Mouse (Mus musculus) lung, embryonic 14.5 days (tissue): Measurements from ENCODE around the gene Snx7. TPM values are rescaled to one million over a fixed set of nuclear protein-coding genes. Genes with fewer than 3 reads are reported as not detected.

Experiments used
- ATAC-seq: fragments of 200-750 bp; cut with Nextera tagmentation; 2 replicates; pipeline ENCODE4 v1.8.0; 2017; ENCODE audit warnings: mild to moderate bottlenecking, moderate TSS enrichment, moderate library complexity; ENCODE audit not compliant: insufficient read depth
- DNase-seq: peaks from one replicate; pipeline ENCODE4 v3.0.0-alpha.2; 2015
- H3K27ac ChIP-seq: fragments of 300-500 bp; sonication (generic); 2 replicates; pipeline ENCODE4 v1.5.1; 2014; ENCODE audit warnings: low read depth, mild to moderate bottlenecking, moderate library complexity
- H3K27me3 ChIP-seq: fragments of 300-500 bp; sonication (generic); 2 replicates; pipeline ENCODE4 v1.6.1; 2014; ENCODE audit warnings: low read length, control low read depth; ENCODE audit not compliant: insufficient read depth
- H3K36me3 ChIP-seq: fragments of 300-500 bp; sonication (generic); 2 replicates; pipeline ENCODE4 v1.6.1; 2014; ENCODE audit warnings: control low read depth; ENCODE audit not compliant: insufficient read depth
- H3K4me1 ChIP-seq: fragments of 300-500 bp; sonication (generic); 2 replicates; pipeline ENCODE4 v1.6.1; 2014; ENCODE audit warnings: antibody characterized with exemption, control low read depth; ENCODE audit not compliant: insufficient read depth
- H3K4me2 ChIP-seq: fragments of 300-500 bp; sonication (generic); 2 replicates; pipeline ENCODE4 v1.6.1; 2014; ENCODE audit warnings: mild to moderate bottlenecking
- H3K4me3 ChIP-seq: fragments of 300-500 bp; sonication (generic); 2 replicates; pipeline ENCODE4 v1.5.1; 2014; ENCODE audit warnings: low read depth, low read length
- H3K9ac ChIP-seq: fragments of 300-500 bp; sonication (generic); 2 replicates; pipeline ENCODE4 v1.6.1; 2014
- H3K9me3 ChIP-seq: fragments of 300-500 bp; sonication (generic); 2 replicates; pipeline ENCODE4 v1.6.1; 2016; ENCODE audit warnings: low read depth, low read length, control low read depth
- CTCF ChIP-seq: IDR thresholded peaks from 2 replicates; pipeline ENCODE4 v1.5.1; 2016; ENCODE audit warnings: antibody characterized with exemption, low read depth
- WGBS: fragments of 180-500 bp; shearing (Covaris S2); extraction: QIAGEN DNeasy Blood & Tissue Kit; methylation state at CpG from one replicate; pipeline ENCODE4 v1.1.7; 2014; 5-methylcytosine and 5-hydroxymethylcytosine counted together
- polyA plus RNA-seq: library from polyadenylated mRNA; unstranded; fragments of >200 nt; fragmentation: Nextera tagmentation; extraction: Ambion mirVana; gene quantifications from 2 replicates; pipeline ENCODE4 v1.2.1, GENCODE M21; 2014

Snx7 gene
- 43.1 and 48.2 TPM in 2 replicates for polyA plus RNA-seq

DNA sequence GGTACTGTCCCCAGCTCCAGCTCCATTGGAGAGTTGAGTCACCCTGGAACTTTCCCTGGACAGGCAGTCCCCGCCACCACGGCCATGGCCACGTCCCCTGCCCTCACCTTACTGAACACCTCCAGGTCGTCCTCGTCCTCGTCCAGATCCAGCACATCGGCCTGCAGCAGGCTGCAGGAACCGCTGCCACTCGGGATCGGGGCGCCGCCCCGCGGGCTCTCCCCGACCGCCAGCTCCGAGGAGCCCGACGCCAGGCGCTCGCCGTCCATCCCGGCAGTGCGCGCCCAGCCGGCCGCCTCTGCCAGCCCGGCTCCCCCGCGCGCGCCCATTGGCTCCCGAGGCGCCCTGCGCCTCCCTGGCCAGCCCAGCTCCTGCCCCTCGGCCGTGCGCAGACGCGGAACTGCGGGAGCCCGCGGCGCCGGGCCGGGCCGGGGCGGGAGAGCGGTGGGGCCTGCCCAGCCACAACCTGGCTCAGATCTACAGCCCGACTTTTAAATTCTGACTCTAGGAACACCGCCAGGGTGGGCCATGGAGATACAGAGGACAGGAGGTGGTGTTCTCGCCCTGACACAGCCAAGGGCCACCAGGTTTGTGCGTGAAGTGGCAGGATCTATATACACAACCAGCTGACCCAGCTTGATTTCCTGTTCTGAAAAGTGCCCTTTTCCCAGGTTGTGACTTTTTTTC is at the start of gene Snx7:
TSS of gene Snx7 (minus strand) at position 300 of the 687 bp plus-strand sequence.
- peak within 1 kb of the TSS; percentile 69 for H3K4me2 ChIP-seq
- ATAC-seq (peak; percentile 100), DNase-seq (peak; percentile 93)
- H3K4me1 ChIP-seq: 0 out of 2 replicates have a peak, but pooled peaks cover 7% of the 10 kb centered on the region
- peak within 1 kb of the TSS; percentile 81 for H3K27ac ChIP-seq
- no peaks in the 10 kb centered on the region for H3K36me3 ChIP-seq
- no peaks in the 10 kb centered on the region for H3K9me3 ChIP-seq
- 0% methylated on average over 51 of the region's 53 CpGs for WGBS
- peak within 1 kb of the TSS; percentile 58 for H3K4me3 ChIP-seq
- H3K9ac ChIP-seq: peak within 1 kb of the TSS; percentile 69
- no peaks in the 10 kb centered on the region for H3K27me3 ChIP-seq
- no peak for TF ChIP-seq CTCF

DNA sequence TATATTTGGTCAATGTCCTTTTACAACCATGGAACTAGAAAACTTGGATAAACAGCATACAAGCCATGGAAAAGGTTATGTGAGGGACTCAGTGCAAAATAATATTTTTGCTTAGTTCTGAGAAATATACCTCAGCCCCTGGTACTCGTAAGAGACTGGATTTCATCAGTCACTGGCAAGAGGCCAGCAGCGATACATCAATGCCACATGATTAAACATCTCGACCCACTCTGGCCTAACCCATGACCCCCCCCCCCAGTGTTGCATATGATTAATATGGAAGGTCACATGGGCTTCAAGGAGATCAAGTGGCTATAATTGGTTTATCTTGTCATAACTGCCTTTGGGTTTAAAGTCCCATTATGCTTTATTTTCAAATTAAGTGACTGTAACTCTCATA is 46.7 kb upstream of the Snx7 start:
- no peak for ATAC-seq
- Histone ChIP-seq H3K27me3 (no peaks in the 10 kb centered on the region), H3K27ac (no peak overlapping the region), H3K36me3 (no peaks in the 10 kb centered on the region), H3K4me1 (no peaks in the 10 kb centered on the region), H3K4me2 (no peak overlapping the region), H3K9me3 (no peaks in the 10 kb centered on the region), H3K4me3 (no peak overlapping the region), H3K9ac (no peak overlapping the region)
- TF ChIP-seq CTCF: no peak
- WGBS: 41% methylated on average over 3 of the region's 3 CpGs
- DNase-seq: no peak

DNA sequence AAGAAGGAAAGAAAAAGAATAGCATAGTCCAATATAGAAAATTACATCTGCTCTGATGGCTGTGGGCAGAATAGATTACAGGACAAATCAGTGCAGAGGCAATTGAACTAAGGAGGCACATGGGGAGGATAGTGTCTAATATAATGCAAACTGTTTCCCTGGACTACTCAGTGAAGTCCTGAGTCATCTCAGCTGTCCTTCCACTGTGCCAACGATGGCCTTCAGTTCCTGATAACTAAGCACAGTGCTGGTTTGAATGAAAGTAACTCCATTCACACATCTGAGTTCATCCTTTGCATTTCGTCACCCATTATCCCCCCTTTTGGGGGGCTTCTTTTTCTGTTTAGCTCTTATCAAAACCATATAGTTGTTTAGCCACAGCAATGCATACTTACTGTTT is 25.0 kb upstream of the Snx7 start:
- Histone ChIP-seq H3K4me3 (no peak overlapping the region), H3K9ac (no peak overlapping the region), H3K36me3 (no peaks in the 10 kb centered on the region), H3K4me2 (no peak overlapping the region), H3K27me3 (no peaks in the 10 kb centered on the region), H3K27ac (no peak overlapping the region), H3K9me3 (no peaks in the 10 kb centered on the region), H3K4me1 (no peaks in the 10 kb centered on the region)
- 65% methylated on average over 2 of the region's 2 CpGs for WGBS
- no peak for TF ChIP-seq CTCF
- no peak for DNase-seq
- ATAC-seq: no peak

DNA sequence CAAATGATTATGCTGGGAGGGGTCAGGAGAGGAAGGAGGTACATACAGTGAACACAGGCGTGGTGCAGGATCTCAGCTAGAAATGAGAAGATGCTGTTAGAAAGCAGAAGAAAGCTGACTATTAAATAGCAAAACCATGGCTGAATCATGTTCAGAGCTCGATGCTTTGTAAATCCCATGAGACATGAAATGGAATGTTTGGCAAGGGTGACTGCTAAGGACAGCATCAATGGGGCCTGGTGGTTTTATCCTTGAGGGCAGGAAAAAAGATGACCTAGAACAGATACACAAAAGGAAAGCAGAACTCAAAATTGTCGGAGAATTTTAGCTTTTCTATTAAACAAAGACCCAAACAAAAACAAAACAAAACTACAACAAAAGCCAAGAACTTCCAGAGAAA is 6.7 kb upstream of the Snx7 start:
- DNase-seq: no peak
- no peak overlapping the region for H3K9ac ChIP-seq
- 76% methylated on average over 3 of the region's 3 CpGs for WGBS
- no peaks in the 10 kb centered on the region for H3K9me3 ChIP-seq
- no peak for TF ChIP-seq CTCF
- no peaks in the 10 kb centered on the region for H3K27me3 ChIP-seq
- no peak overlapping the region for H3K27ac ChIP-seq
- H3K36me3 ChIP-seq: no peaks in the 10 kb centered on the region
- H3K4me2 ChIP-seq: no peak overlapping the region
- no peak for ATAC-seq
- H3K4me1 ChIP-seq: no peaks in the 10 kb centered on the region
- no peak overlapping the region for H3K4me3 ChIP-seq

DNA sequence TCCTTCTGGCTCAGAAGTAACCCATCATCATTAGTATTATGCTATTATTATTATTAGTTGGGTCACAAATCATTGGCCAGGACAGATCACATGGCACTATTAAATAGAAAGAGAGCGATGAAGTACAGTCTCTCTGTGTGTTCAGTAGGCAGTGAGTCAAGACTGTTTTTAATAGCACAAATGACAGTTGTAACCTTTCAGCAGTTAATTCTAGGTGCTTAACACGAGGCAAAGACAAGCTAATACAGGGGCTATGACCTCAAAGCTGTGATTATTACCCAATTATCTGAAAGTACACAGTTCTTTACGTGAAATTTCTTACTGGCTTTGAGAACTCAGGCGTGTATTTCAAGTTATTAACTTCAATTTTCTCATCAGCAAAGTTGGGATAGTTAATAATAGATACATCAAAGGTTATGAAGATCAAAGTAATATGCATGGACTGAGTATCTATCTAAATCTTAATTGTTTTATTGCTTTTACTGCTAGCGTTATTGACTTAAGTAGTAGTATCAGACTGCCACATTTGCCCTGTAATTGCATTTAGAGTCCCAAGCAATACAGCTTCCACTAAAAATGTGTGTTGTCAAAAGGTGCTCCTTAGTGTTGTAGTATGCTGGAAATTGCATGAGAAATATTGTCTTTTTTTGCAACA is 4.6 kb upstream of the Snx7 start:
- WGBS: 70% methylated on average over 5 of the region's 5 CpGs
- Histone ChIP-seq H3K4me2 (no peak overlapping the region), H3K4me1 (no peaks in the 10 kb centered on the region), H3K9ac (no peak overlapping the region), H3K27me3 (no peaks in the 10 kb centered on the region), H3K27ac (no peak overlapping the region), H3K36me3 (no peaks in the 10 kb centered on the region), H3K9me3 (no peaks in the 10 kb centered on the region), H3K4me3 (no peak overlapping the region)
- TF ChIP-seq CTCF: no peak
- DNase-seq (no peak), ATAC-seq (no peak)

DNA sequence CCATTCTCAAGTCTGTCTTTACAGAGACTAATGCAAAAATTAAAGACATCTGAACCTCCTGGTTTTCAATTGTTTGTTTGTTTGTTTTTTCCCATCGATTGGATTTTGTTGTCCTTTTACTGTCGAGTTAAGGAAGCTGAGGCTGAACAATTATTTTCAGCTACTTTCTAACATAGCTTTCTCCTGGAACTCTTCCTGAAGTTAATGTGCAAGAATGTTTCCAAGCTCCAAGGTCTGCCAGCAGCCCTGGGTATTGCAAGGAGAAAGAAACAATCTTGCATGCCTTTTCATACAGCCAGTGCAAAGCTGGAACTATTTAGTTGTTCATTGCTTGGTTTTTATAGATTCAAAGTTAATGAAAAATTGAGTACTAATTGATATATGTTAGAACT is 584 bp upstream of the Snx7 start:
- TF ChIP-seq CTCF: no peak
- H3K9ac ChIP-seq: peak overlapping the region; percentile 69
- H3K4me3 ChIP-seq: peak overlapping the region; percentile 58
- 9% methylated on average over 2 of the region's 2 CpGs for WGBS
- DNase-seq: peak; percentile 35
- H3K4me2 ChIP-seq: peak overlapping the region; percentile 69
- H3K27ac ChIP-seq: peak overlapping the region; percentile 81; the same call in 1 of the 2 replicates
- no peaks in the 10 kb centered on the region for H3K9me3 ChIP-seq
- no peak for ATAC-seq
- 0 out of 2 replicates have a peak, but pooled peaks cover 7% of the 10 kb centered on the region for H3K4me1 ChIP-seq
- H3K27me3 ChIP-seq: no peaks in the 10 kb centered on the region
- no peaks in the 10 kb centered on the region for H3K36me3 ChIP-seq

DNA sequence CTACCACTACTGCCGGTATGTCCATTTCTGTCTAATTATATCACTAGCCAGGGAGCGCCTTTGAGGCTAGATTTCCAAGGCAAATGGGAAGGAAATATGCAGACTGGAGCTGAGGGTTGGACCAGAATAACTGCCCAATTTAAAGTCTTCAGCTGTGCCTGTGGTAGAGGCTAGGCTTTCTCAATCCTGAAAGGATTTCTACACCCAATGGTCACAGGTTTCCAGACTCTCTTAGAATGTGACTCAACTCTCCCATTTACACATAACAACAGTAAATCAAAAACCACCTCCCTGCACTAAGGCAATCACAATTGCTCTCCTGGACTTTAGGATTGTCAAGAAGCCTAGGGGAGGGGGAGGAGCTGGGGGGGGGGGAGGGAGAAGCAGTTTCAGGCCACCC is 645 bp downstream of the Snx7 start:
- Histone ChIP-seq H3K9ac (peak overlapping the region; percentile 69), H3K4me3 (peak overlapping the region; percentile 58), H3K27ac (no peak overlapping the region), H3K36me3 (no peaks in the 10 kb centered on the region), H3K4me2 (peak overlapping the region; percentile 69), H3K27me3 (no peaks in the 10 kb centered on the region), H3K4me1 (0 out of 2 replicates have a peak, but pooled peaks cover 7% of the 10 kb centered on the region), H3K9me3 (no peaks in the 10 kb centered on the region)
- WGBS: 69% methylated on average over 2 of the region's 2 CpGs
- no peak for TF ChIP-seq CTCF
- ATAC-seq (no peak; the same call in 1 of the 2 replicates), DNase-seq (peak; percentile 13)
